Mouse (Mus musculus) limb, embryonic 10.5 days (tissue): Measurements from ENCODE around the gene Nsg1. TPM values are rescaled to one million over a fixed set of nuclear protein-coding genes. Genes with fewer than 3 reads are reported as not detected.

Experiments used
- DNase-seq: peaks from one replicate; pipeline ENCODE4 v3.0.0-alpha.2; 2017; ENCODE audit warnings: low spot score
- H3K27ac ChIP-seq: fragments of 300-500 bp; sonication (generic); 2 replicates; pipeline ENCODE4 v1.5.1; 2016; ENCODE audit warnings: mild to moderate bottlenecking
- H3K27me3 ChIP-seq: fragments of 300-500 bp; sonication (generic); 2 replicates; pipeline ENCODE4 v1.6.1; 2016; ENCODE audit warnings: low read depth, mild to moderate bottlenecking; ENCODE audit not compliant: poor library complexity, severe bottlenecking
- H3K36me3 ChIP-seq: fragments of 300-500 bp; sonication (generic); 2 replicates; pipeline ENCODE4 v1.6.1; 2016; ENCODE audit warnings: mild to moderate bottlenecking, moderate library complexity
- H3K4me1 ChIP-seq: fragments of 300-500 bp; sonication (generic); 2 replicates; pipeline ENCODE4 v1.6.1; 2016
- H3K4me3 ChIP-seq: fragments of 300-500 bp; sonication (generic); 2 replicates; pipeline ENCODE4 v1.5.1; 2016; ENCODE audit warnings: mild to moderate bottlenecking, moderate library complexity
- H3K9me3 ChIP-seq: fragments of 300-500 bp; sonication (generic); replicated peaks from 2 replicates; pipeline ENCODE4 v1.6.1; 2016; ENCODE audit warnings: mild to moderate bottlenecking
- WGBS: fragments of 180-500 bp; shearing (Covaris S2); methylation state at CpG from one replicate; pipeline ENCODE4 v1.1.7; 2016; 5-methylcytosine and 5-hydroxymethylcytosine counted together
- polyA plus RNA-seq: library from polyadenylated mRNA; unstranded; fragments of >200 nt; fragmentation: Nextera tagmentation; extraction: Ambion mirVana; gene quantifications from 2 replicates; pipeline ENCODE4 v1.2.1, GENCODE M21; 2016

Gene Nsg1
- polyA plus RNA-seq, 1 experiment from 2014 or later = 110 TPM

DNA sequence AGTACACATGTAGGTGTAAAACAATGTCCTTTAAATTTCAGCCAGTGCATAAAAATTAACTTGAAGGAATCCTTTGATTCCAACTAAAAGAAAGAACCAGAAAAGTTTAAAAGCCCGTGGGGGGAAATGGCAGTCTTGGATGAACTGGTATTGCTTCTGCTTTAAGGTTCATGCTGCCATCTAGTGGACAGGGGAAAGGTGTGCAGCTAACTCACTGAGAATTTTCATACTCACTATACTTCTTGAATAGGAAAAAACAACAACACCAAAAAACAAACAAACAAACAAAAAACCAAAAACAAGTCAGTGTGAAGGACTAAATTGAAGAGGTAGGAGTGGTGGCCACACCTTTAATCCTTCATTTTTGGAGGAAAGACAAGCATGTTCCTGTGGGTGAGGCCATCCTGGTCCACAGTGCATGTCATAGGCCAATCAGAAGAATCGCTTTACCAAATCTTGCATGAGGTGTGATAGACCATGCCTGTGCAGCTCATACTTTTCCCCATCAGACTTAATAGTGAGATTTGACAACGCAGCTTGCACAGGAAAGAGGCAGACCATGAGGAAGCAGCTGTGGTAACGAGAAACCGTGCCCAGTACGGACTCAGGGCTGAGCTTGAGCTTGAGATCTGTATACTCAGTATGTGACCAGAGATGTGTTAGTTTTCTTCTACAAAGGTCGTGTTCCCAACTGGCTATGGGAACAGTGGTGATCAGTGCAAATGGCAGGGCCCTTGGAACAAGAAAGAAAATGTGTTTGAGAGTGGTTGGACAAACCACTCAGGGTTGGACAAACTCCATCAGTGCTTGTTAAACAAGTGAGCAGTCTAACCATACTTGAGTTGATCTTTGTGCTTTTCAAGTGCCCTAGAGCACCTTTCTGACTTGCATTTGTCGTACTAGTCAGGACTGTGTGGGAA, 68.4 kb downstream of the Nsg1 start:
- no peak for DNase-seq
- WGBS = 74% methylated on average over 8 of the region's 8 CpGs

DNA sequence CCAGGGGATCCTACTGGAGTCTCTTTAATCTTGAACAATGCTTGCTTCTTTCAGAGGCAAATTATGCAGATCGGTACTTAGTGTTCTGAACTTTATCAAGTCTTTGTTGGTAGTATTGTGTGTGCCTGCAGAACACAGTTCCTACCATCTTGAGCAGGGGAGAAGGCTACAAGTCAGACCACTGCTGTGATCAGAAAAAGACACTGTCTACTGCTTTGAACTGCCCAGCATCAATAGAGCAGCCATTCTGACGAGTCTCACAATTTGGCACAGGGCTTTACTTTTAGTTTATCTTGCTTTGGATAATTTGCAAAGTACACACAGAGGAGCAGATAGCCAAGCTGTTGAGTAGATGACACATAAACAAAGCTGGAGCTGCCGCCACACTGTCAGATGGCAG, 69.1 kb downstream of the Nsg1 start:
- Histone ChIP-seq H3K27ac (no peak overlapping the region), H3K36me3 (no peaks in the 10 kb centered on the region), H3K4me1 (peaks cover 24% of the 10 kb centered on the region), H3K9me3 (no peaks in the 10 kb centered on the region), H3K4me3 (no peak overlapping the region), H3K27me3 (peaks cover 7% of the 10 kb centered on the region; the same call in 1 of the 2 replicates)
- DNase-seq = no peak
- WGBS = 59% methylated on average over 3 of the region's 3 CpGs

More for the DNA sequence above, 68.4 kb downstream of the Nsg1 start:
- peaks cover 7% of the 10 kb centered on the region; the same call in 1 of the 2 replicates for H3K27me3 ChIP-seq
- H3K9me3 ChIP-seq = no peaks in the 10 kb centered on the region
- no peak overlapping the region for H3K27ac ChIP-seq
- H3K36me3 ChIP-seq = no peaks in the 10 kb centered on the region
- no peak overlapping the region for H3K4me3 ChIP-seq
- H3K4me1 ChIP-seq = peaks cover 16% of the 10 kb centered on the region

DNA sequence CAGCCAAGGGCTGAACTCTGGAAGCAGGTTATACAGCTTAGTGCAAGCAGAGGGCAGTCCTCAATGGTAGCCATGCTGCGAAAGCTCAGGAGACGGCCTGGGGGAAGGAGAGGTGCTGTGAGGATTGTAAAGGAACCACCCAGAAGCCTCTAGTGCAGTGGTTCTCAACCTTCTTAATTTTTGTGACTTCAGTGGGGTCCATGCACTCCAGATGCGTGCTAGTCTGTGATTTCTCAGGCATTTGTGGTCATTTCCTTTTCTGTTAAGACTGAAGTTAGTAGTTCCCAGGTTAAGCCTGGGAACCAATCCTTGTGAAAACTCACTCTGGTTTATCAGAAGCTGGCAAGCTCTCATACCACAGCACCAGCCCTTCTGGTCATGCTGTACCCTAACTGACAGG, 69.6 kb downstream of the Nsg1 start:
- Histone ChIP-seq H3K27ac (no peak overlapping the region), H3K36me3 (no peaks in the 10 kb centered on the region), H3K27me3 (peaks cover 7% of the 10 kb centered on the region; the same call in 1 of the 2 replicates), H3K9me3 (no peaks in the 10 kb centered on the region), H3K4me1 (peaks cover 28% of the 10 kb centered on the region), H3K4me3 (no peak overlapping the region)
- 59% methylated on average over 3 of the region's 3 CpGs for WGBS
- no peak for DNase-seq

Other genes with a start within 250 kb of the Nsg1 start
- 49.4 and 53.4 TPM in 2 replicates for gene Stx18, start 121.2 kb downstream of the Nsg1 start, polyA plus RNA-seq
- 16.5 and 19.2 TPM in 2 replicates for gene Zbtb49, start 60.5 kb upstream of the Nsg1 start, polyA plus RNA-seq
- 170 and 208 TPM in 2 replicates for gene Lyar, start 60.6 kb upstream of the Nsg1 start, polyA plus RNA-seq
- gene Tmem128, start 100.3 kb upstream of the Nsg1 start, polyA plus RNA-seq = 69.3 and 73.2 TPM in 2 replicates
- 0.19 TPM in 1 of 2 replicates, not detected in the other for gene Otop1, start 116.1 kb upstream of the Nsg1 start, polyA plus RNA-seq
- not detected in 2 replicates for gene Drd5, start 159.5 kb upstream of the Nsg1 start, polyA plus RNA-seq